Mouse (Mus musculus): ENCODE data around the gene Serpinb6d.

The Serpinb6d gene

DNA sequence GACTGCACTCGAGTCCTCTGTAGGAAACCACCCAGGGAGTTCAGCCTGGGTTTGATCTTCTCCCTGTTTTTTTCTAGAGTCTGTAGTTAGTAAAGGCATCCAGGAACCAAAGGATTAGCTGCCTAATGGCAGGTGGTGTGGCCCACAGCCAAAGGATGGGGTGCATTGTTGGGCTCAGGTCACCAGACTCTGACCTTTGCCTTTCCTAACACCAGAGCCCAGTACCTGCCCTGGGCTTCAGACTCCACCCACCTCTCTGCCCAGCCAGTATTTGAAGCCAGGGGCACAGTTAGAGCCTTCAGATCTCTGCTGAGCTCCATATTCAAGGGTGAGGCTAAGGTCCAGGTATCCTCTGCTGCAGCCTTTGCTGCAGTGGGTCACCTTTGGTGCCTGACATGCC is at the start of gene Serpinb6d:
Gene Serpinb6d (plus strand): TSS at position 301 of the 400 bp plus-strand sequence.
- no peak for DNase-seq

DNA sequence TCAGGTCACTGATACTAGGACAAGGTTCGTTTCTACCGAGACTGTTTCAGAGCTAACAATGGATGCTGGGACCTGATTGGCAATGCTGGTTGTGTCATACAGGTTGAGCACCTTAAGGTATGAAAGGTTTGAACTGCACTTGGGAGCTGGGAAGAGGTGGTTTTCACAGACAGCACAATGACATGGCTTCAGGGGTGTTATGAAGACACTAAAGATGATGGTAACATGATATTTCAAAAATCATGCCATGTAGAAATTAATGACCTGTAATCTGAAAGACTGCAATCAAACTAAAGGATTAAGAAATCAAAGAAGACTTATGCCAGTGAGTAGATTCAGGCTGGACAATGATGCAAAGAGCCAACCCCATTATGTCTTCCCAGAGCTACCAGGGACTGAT is 38.3 kb upstream of the Serpinb6d start:
- no peak for DNase-seq

DNA sequence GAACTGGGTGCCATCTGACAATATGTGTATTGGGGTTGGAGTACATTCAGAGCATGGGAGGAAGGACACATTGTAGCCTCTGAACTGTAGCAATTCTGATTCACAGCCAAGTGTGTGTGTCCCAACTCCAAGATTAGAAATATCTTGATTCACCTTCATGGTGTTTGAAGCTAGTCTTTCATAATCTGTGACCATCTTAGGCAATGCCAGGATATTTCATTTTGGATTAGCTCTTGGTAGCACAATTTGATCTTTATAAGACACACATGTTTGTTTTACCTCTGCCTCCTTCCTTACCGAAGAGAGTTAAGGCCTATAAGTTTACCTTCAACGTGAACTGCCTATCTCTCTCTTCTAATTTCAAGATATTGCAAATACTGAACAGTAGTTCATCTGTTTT is 18.7 kb upstream of the Serpinb6d start:
- DNase-seq, result no peak

- DNase-seq, result no peak
Observed at GRCm38 (mm10) chr13:33662550-33662949, 1.3 kb downstream of the Serpinb6d start.

- DNase-seq, result no peak
Observed at GRCm38 (mm10) chr13:33720296-33720695, 59.1 kb downstream of the Serpinb6d start.
